Mouse (Mus musculus): ENCODE measurements around the gene Strn4. TPM values are rescaled to one million over a fixed set of nuclear protein-coding genes. Genes with fewer than 3 reads are reported as not detected.
A peak's percentile ranks its signal among the peaks of the same experiment; 100 is the strongest.

Strn4 gene
- total and polyA plus RNA-seq, 3 experiments = 46.0 to 74.5 (median 63.5) TPM

DNA sequence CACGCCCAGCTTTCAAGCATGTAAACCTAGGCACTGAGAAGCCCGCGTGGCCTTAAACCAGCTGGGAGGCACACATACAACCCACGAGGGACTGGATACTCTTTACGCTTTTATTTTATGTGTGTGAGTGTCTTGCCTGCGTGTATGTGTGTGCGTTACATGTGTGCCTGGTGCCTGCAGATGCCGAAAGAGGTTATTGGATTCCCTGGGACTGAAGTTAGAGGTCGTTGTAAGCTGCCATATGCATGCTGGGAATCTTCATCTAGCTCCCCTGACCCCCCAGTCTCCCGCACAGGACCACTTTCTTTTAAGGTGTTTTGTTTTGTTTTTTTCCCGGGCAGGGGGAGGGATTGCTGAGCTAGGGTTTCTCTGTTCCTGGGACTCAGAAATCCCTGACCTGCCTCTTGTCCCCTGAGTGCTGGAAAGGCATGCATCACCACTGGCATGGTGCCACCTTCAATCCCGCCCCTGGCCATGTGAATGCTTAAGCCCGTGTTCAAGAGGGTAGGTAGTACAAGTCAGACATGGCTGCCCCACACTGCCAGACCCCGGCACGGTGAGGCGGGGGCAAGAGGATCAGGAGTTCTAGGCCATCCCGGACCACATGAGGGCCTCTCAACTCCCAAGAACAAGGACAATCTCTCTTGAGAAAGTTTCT is 31.8 kb upstream of the Strn4 start:
- H3K79me2 ChIP-seq (replicated peaks; ENCODE audit: control insufficient read depth, extremely low read depth, insufficient read depth, poor library complexity, severe bottlenecking) = peaks cover 56% of the 10 kb centered on the region
- H3K4me3 ChIP-seq (replicated peaks in 1 of 3; ENCODE audit: low read depth in 2 of 3, low read length in 2 of 3, poor library complexity in 1 of 3) = peak overlapping the region; percentile 76 to 99 (median 79)
- no peaks in the 10 kb centered on the region for H3K27me3 ChIP-seq (replicated peaks)
- in situ Hi-C loops (cut with MboI; ENCODE audit: low pct_ligation_motif_present, low pct_unique_long_range_greater_than_20kb, low sequenced_read_pairs) = loop anchor here (5.0 to 25.0 kb wide), 2 partner anchors 37 to 847 kb away; partner anchors contain the start of gene Nop53
- dilution Hi-C loops (cut with MboI; ENCODE audit: extremely low pct_ligation_motif_present, extremely low pct_unique_long_range_greater_than_20kb, low sequenced_read_pairs) = no loop called here
- TF ChIP-seq MXI1 (IDR thresholded peaks at IDR 0.05; ENCODE audit: low read depth, low read length) (no peak), ZMIZ1 (IDR thresholded peaks at IDR 0.05; ENCODE audit: low read depth, low read length) (0 out of 2 replicates have a peak, but pooled peaks have one; percentile 17)
- peak overlapping the region; percentile 84 for H3K27ac ChIP-seq (ENCODE audit: insufficient read depth, low read depth)
- H3K9me3 ChIP-seq (replicated peaks; ENCODE audit: low read length) = no peaks in the 10 kb centered on the region
- no peak for DNase-seq (ENCODE audit: extremely low read depth)
- H3K4me2 ChIP-seq (ENCODE audit: insufficient read depth, low read depth, poor library complexity, severe bottlenecking) = peak overlapping the region; percentile 68
- peaks cover 17 to 35% of the 10 kb centered on the region in 2 experiments for H3K36me3 ChIP-seq (replicated peaks in 1 of 2; ENCODE audit: control insufficient read depth in 1 of 2, insufficient read depth in 1 of 2, low read length in 1 of 2)
- peak overlapping the region; percentile 74 for H3K9ac ChIP-seq (ENCODE audit: insufficient read depth, low read depth)
- H3K4me1 ChIP-seq (ENCODE audit: control insufficient read depth in 1 of 2, insufficient read depth in 2 of 2) = peaks cover 7 to 36% of the 10 kb centered on the region in 2 experiments

DNA sequence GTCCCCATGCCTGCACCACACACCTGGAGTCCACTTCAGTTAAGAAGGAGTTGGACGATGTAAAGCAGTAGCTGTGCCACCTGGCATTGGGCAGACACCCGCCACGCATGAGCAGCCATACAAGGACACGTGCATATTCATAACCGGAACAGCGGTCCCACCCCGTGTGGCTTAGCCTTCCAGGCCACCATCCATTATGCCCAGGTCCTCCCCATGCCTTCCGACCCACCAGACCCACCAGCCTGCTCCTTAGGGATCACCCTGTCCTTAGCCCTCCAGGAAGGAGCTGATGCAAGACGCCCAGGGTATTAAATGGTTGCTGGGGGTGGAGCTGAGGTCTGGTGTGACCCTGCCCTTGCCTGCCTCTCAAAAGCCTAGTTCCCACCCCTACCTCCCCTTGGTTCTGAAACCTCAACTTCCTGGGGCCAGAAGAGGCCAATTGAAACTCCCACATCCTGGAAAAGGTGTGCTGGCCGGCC is 31.2 kb upstream of the Strn4 start:
- dilution Hi-C loops (cut with MboI; ENCODE audit: extremely low pct_ligation_motif_present, extremely low pct_unique_long_range_greater_than_20kb, low sequenced_read_pairs) (no loop called here), in situ Hi-C loops (cut with MboI; ENCODE audit: low pct_ligation_motif_present, low pct_unique_long_range_greater_than_20kb, low sequenced_read_pairs) (loop anchor here (5.0 to 25.0 kb wide), 2 partner anchors 37 to 847 kb away; partner anchors contain the start of gene Nop53)
- H3K27me3 ChIP-seq (replicated peaks) = no peaks in the 10 kb centered on the region
- peaks cover 7 to 43% of the 10 kb centered on the region in 2 experiments for H3K4me1 ChIP-seq (ENCODE audit: control insufficient read depth in 1 of 2, insufficient read depth in 2 of 2)
- peak; percentile 84 for DNase-seq (ENCODE audit: extremely low read depth)
- peaks cover 56% of the 10 kb centered on the region for H3K79me2 ChIP-seq (replicated peaks; ENCODE audit: control insufficient read depth, extremely low read depth, insufficient read depth, poor library complexity, severe bottlenecking)
- H3K4me2 ChIP-seq (ENCODE audit: insufficient read depth, low read depth, poor library complexity, severe bottlenecking) = peak overlapping the region; percentile 68
- H3K27ac ChIP-seq (ENCODE audit: insufficient read depth, low read depth) = peak overlapping the region; percentile 84
- peaks cover 21 to 42% of the 10 kb centered on the region in 2 experiments for H3K36me3 ChIP-seq (replicated peaks in 1 of 2; ENCODE audit: control insufficient read depth in 1 of 2, insufficient read depth in 1 of 2, low read length in 1 of 2)
- H3K9ac ChIP-seq (ENCODE audit: insufficient read depth, low read depth) = peak overlapping the region; percentile 74
- H3K4me3 ChIP-seq (replicated peaks in 1 of 3; ENCODE audit: low read depth in 2 of 3, low read length in 2 of 3, poor library complexity in 1 of 3) = peak overlapping the region; percentile 76 to 99 (median 79)
- no peaks in the 10 kb centered on the region for H3K9me3 ChIP-seq (replicated peaks; ENCODE audit: low read length)
- TF ChIP-seq BHLHE40 (IDR thresholded peaks at IDR 0.05; ENCODE audit: low read depth, low read length) (peak; percentile 98), MAFK (IDR thresholded peaks at IDR 0.05; ENCODE audit: insufficient replicate concordance, low read length) (no peak), NELFE (IDR thresholded peaks at IDR 0.05; ENCODE audit: low read depth, low read length) (peak; percentile 25; the same call in 1 of the 2 replicates), SIN3A (IDR thresholded peaks at IDR 0.05; ENCODE audit: low read length) (peak; percentile 85), POLR2A (IDR thresholded peaks at IDR 0.05; ENCODE audit: low read depth, low read length) (peak; percentile 61), E2F4 (IDR thresholded peaks at IDR 0.05; ENCODE audit: insufficient replicate concordance, low read depth, low read length) (no peak), UBTF (IDR thresholded peaks at IDR 0.05; ENCODE audit: low read depth, low read length) (no peak), ETS1 (conservative IDR thresholded peaks at IDR 0.05; ENCODE audit: low read depth, low read length) (peak; percentile 62), CHD2 (IDR thresholded peaks at IDR 0.05; ENCODE audit: low read length) (no peak), USF2 (conservative IDR thresholded peaks at IDR 0.05; ENCODE audit: low read depth, low read length) (no peak), ELF1 (IDR thresholded peaks at IDR 0.05; ENCODE audit: low read depth, low read length) (peak; percentile 59), SMC3 (IDR thresholded peaks at IDR 0.05; ENCODE audit: low read depth, low read length) (no peak), RAD21 (IDR thresholded peaks at IDR 0.05; ENCODE audit: low read depth, low read length) (no peak), ZKSCAN1 (IDR thresholded peaks at IDR 0.05; ENCODE audit: borderline replicate concordance, low read depth, low read length) (no peak), POLR2AphosphoS2 (IDR thresholded peaks at IDR 0.05; ENCODE audit: low read depth, low read length) (peak; percentile 85), ZMIZ1 (IDR thresholded peaks at IDR 0.05; ENCODE audit: low read depth, low read length) (peak; percentile 74; the same call in 1 of the 2 replicates), MAZ (IDR thresholded peaks at IDR 0.05; ENCODE audit: low read depth, low read length) (no peak), ZC3H11A (IDR thresholded peaks at IDR 0.05; ENCODE audit: low read depth, low read length) (no peak), USF1 (IDR thresholded peaks at IDR 0.05; ENCODE audit: low read depth, low read length) (no peak), MEF2A (IDR thresholded peaks at IDR 0.05; ENCODE audit: borderline replicate concordance, low read depth, low read length) (peak; percentile 48; the same call in 1 of the 2 replicates), JUND (conservative IDR thresholded peaks at IDR 0.05; ENCODE audit: low read depth, low read length) (no peak), ZNF384 (IDR thresholded peaks at IDR 0.05; ENCODE audit: low read depth, low read length) (no peak), MAX (IDR thresholded peaks at IDR 0.05; ENCODE audit: low read length) (peak; percentile 97), MYC (IDR thresholded peaks at IDR 0.05; ENCODE audit: low read depth, low read length) (peak; percentile 95), PAX5 (IDR thresholded peaks at IDR 0.05; ENCODE audit: low read length) (no peak), KAT2A (IDR thresholded peaks at IDR 0.05; ENCODE audit: insufficient replicate concordance, low read length) (peak; percentile 47; the same call in 1 of the 2 replicates), TCF12 (IDR thresholded peaks at IDR 0.05; ENCODE audit: low read depth, low read length) (peak; percentile 79), EP300 (IDR thresholded peaks at IDR 0.05; ENCODE audit: low read length) (peak; percentile 34; the same call in 1 of the 2 replicates), RCOR1 (conservative IDR thresholded peaks at IDR 0.05; ENCODE audit: low read depth, low read length) (no peak), JUN (IDR thresholded peaks at IDR 0.05; ENCODE audit: insufficient read depth, low read depth, low read length) (no peak), MXI1 (IDR thresholded peaks at IDR 0.05; ENCODE audit: low read depth, low read length) (peak; percentile 86)

Measured in CH12.LX (cell line).